Mouse (Mus musculus) G1E (cell line): ENCODE data around the gene Lims1. TPM values are rescaled to one million over a fixed set of nuclear protein-coding genes. Genes with fewer than 3 reads are reported as not detected.
A peak's percentile ranks its signal among the peaks of the same experiment; 100 is the strongest.
"Not testable (repeated sequence)": the region's sequence is repeated elsewhere in the genome, so short reads cannot be mapped to it uniquely, and the experiment has no call there.

Experiments
- ATAC-seq: 2 replicates; pipeline ENCODE4 v1.8.0; 2016; ENCODE audit warnings: mild to moderate bottlenecking; ENCODE audit not compliant: insufficient number of reproducible peaks, poor library complexity, low FRiP score, severe bottlenecking; ENCODE audit errors: extremely low read depth
- DNase-seq: peaks from one replicate; pipeline ENCODE4 v3.0.0; 2012; ENCODE audit warnings: low spot score
- H3K27me3 ChIP-seq: 2 replicates; pipeline ENCODE4 v1.6.1; 2012; ENCODE audit warnings: mild to moderate bottlenecking, low read length, inconsistent platforms; ENCODE audit not compliant: insufficient read depth
- H3K36me3 ChIP-seq: replicated peaks from 2 replicates; pipeline ENCODE3; 2012; ENCODE audit warnings: mild to moderate bottlenecking, inconsistent platforms
- H3K4me1 ChIP-seq: 2 replicates; pipeline ENCODE4 v1.6.1; 2012; ENCODE audit warnings: low read depth, low read length, inconsistent platforms, mixed read lengths; ENCODE audit not compliant: insufficient read depth
- H3K4me3 ChIP-seq: 2 replicates; pipeline ENCODE4 v1.5.1; 2012; ENCODE audit warnings: low read depth, mild to moderate bottlenecking, inconsistent platforms, low read length, moderate library complexity, mixed read lengths
- H3K9me3 ChIP-seq: replicated peaks from 2 replicates; pipeline ENCODE4 v1.6.1; 2012; ENCODE audit warnings: inconsistent platforms
- CTCF ChIP-seq: IDR thresholded peaks from 2 replicates; pipeline ENCODE4 v1.5.1; 2012; ENCODE audit warnings: low read depth, low read length, inconsistent platforms, mixed read lengths
- GATA1 ChIP-seq: IDR thresholded peaks from 2 replicates; pipeline ENCODE4 v1.6.1; 2012; ENCODE audit warnings: borderline replicate concordance, low read length, inconsistent platforms, mixed read lengths
- GATA2 ChIP-seq: IDR thresholded peaks from 2 replicates; pipeline ENCODE4 v1.6.1; 2012; ENCODE audit warnings: low read depth, low read length, inconsistent platforms, borderline replicate concordance
- POLR2AphosphoS5 ChIP-seq: IDR thresholded peaks from 2 replicates; pipeline ENCODE4 v1.6.1; 2012; ENCODE audit warnings: low read depth, low read length, inconsistent platforms; ENCODE audit not compliant: insufficient replicate concordance
- TAL1 ChIP-seq: conservative IDR thresholded peaks from 2 replicates; pipeline ENCODE4 v1.6.1; 2012; ENCODE audit warnings: low read depth, low read length, inconsistent platforms, mixed read lengths
- polyA plus RNA-seq: library from polyadenylated mRNA; stranded (reverse); fragments of >175 nt; gene quantifications from 2 replicates; pipeline ENCODE4 v1.2.3, GENCODE M21; 2012
- total RNA-seq, 2 experiments: library from RNA; stranded (forward) in 1 of 2; stranded (reverse) in 1 of 2; fragments of 200-1000 nt in 1 of 2; fragments of >200 nt in 1 of 2; fragmentation: Nextera tagmentation in 1 of 2; gene quantifications; 2 replicates each; pipeline ENCODE4 v1.2.3; 2014 to 2017

The Lims1 gene
- total and polyA plus RNA-seq, 3 experiments = 1.6 to 81.3 (median 64.7) TPM

DNA sequence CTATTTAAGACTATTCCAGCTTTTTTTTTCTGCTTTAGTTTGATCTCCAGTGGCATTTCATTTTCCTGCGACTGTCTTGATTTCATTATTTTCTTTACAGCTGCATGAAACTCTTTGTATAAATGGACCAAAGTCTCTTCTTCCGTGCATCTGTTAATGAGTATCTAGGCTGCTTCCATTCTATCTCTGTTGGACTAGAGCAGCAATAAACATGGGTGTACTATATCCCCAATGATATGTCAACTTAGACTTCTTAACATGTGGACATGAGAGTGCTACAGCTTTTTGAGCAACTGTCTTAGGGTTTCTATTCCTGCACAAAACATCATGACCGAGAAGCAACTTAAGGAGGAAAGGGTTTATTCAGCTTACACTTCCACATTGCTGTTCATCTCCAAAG is 16.4 kb upstream of the Lims1 start:
- Histone ChIP-seq H3K4me3 (no peak overlapping the region), H3K36me3 (peaks cover 28% of the 10 kb centered on the region), H3K4me1 (no peaks in the 10 kb centered on the region), H3K27me3 (no peaks in the 10 kb centered on the region), H3K9me3 (no peaks in the 10 kb centered on the region)
- ATAC-seq (no peak), DNase-seq (no peak)
- no peak for TF ChIP-seq POLR2AphosphoS5
- no peak for TF ChIP-seq CTCF
- no peak for TF ChIP-seq TAL1
- TF ChIP-seq GATA2 = no peak
- TF ChIP-seq GATA1 = no peak

- Histone ChIP-seq H3K27me3 (no peaks in the 10 kb centered on the region), H3K36me3 (peaks cover 15% of the 10 kb centered on the region)
- TF ChIP-seq TAL1 = no peak
- no peak for TF ChIP-seq POLR2AphosphoS5
- no peak for TF ChIP-seq GATA1
Measured at GRCm38 (mm10) chr10:58310791-58311190, 12.5 kb upstream of the Lims1 start.

DNA sequence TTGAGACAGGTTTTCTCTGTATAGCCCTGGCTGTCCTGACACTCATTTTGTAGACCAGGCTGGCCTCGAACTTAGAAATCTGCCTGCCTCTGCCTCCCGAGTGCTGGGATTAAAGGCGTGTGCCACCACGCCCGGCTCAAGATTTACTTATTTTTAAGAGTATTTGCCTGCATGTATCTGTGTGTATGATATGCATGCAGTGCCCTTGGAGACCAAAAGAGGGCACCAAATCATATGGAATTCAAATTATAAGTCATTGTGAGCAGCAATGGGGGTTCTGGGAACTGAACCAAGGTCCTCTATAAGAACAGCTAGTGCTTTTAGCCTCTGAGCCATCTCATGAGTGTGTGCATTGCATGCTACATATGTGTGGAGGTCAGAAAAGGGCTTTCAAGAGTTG is 10.4 kb upstream of the Lims1 start:
- Histone ChIP-seq H3K9me3 (no peaks in the 10 kb centered on the region), H3K27me3 (no peaks in the 10 kb centered on the region), H3K4me1 (no peaks in the 10 kb centered on the region), H3K4me3 (no peak overlapping the region), H3K36me3 (peaks cover 9% of the 10 kb centered on the region)
- DNase-seq (no peak), ATAC-seq (no peak)
- no peak for TF ChIP-seq GATA1
- no peak for TF ChIP-seq CTCF
- TF ChIP-seq TAL1 = no peak
- no peak for TF ChIP-seq GATA2
- TF ChIP-seq POLR2AphosphoS5 = no peak

More at GRCm38 (mm10) chr10:58310791-58311190, 12.5 kb upstream of the Lims1 start:
- Histone ChIP-seq H3K9me3 (no peaks in the 10 kb centered on the region), H3K4me1 (no peaks in the 10 kb centered on the region), H3K4me3 (no peak overlapping the region)
- no peak for DNase-seq
- ATAC-seq = no peak

- ATAC-seq = no peak
- DNase-seq = no peak
- H3K4me1 ChIP-seq = peaks cover 8% of the 10 kb centered on the region; the same call in 1 of the 2 replicates
- TF ChIP-seq GATA2 (no peak), GATA1 (no peak), POLR2AphosphoS5 (no peak), TAL1 (no peak), CTCF (no peak)
- H3K4me3 ChIP-seq = no peak overlapping the region
- no peaks in the 10 kb centered on the region for H3K27me3 ChIP-seq
- no peaks in the 10 kb centered on the region for H3K9me3 ChIP-seq
- no peaks in the 10 kb centered on the region for H3K36me3 ChIP-seq
Measured at GRCm38 (mm10) chr10:58320881-58321280, 2.4 kb upstream of the Lims1 start.

DNA sequence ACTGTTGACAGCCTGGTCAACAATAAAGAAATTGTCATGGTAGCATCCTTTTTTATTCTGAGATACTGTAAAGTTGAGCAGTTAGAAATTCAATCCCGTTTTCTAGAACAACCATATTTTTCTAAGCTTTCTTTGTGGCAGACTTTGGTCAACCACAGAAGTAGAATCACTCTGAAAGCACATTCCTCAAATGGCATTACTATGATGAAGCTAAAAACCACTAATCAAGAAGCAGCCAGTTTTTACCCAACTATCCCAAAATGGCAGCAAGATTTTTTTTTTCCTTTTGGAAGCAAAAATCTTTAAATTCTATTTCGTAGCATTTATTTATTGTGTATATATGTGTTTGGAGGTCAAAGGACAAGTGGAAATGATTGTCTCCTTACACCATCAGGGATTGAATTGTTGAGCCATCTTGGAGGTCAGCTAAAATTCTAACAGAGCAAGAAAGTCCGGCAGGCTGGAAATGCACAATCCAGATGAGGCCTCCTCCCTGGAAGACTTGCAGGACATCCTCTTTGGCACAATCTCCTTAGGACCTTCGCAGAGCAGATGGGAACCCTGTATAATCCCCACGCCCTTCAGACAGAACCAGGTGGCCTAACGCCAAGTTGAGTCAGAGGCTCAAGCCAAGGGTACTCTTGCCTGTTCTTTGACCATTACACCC is 772 bp upstream of the Lims1 start:
- Histone ChIP-seq H3K4me3 (peak overlapping the region; percentile 77), H3K27me3 (no peaks in the 10 kb centered on the region)
- ATAC-seq = no peak

GRCm38 (mm10) chr10:58326271-58326670 is 3.0 kb downstream of the Lims1 start:
- peaks cover 11% of the 10 kb centered on the region; the same call in 1 of the 2 replicates for H3K4me1 ChIP-seq

More for the DNA sequence above, 772 bp upstream of the Lims1 start:
- no peaks in the 10 kb centered on the region for H3K36me3 ChIP-seq
- no peaks in the 10 kb centered on the region for H3K9me3 ChIP-seq
- TF ChIP-seq CTCF (no peak), GATA1 (no peak), GATA2 (no peak), POLR2AphosphoS5 (no peak), TAL1 (no peak)
- H3K4me1 ChIP-seq = peaks cover 8% of the 10 kb centered on the region; the same call in 1 of the 2 replicates
- DNase-seq = no peak

GRCm38 (mm10) chr10:58327836-58328235 is 4.6 kb downstream of the Lims1 start:
- H3K36me3 ChIP-seq, H3K27me3 ChIP-seq, H3K4me1 ChIP-seq, DNase-seq, H3K4me3 ChIP-seq, ATAC-seq, H3K9me3 ChIP-seq: not testable (repeated sequence)

More at GRCm38 (mm10) chr10:58326271-58326670, 3.0 kb downstream of the Lims1 start:
- Histone ChIP-seq H3K4me3 (no peak overlapping the region), H3K9me3 (no peaks in the 10 kb centered on the region), H3K36me3 (peaks cover 6% of the 10 kb centered on the region), H3K27me3 (no peaks in the 10 kb centered on the region)
- ATAC-seq (no peak), DNase-seq (no peak)
- TF ChIP-seq TAL1 (no peak), CTCF (no peak), GATA1 (no peak), GATA2 (no peak), POLR2AphosphoS5 (no peak)
